Mouse (Mus musculus) c-Kit-negative CD71-positive TER-119-positive erythroid progenitor cells, embryonic 14.5 days (primary cell): ENCODE data around the gene Olfr150.
"Not testable (repeated sequence)": the region's sequence is repeated elsewhere in the genome, so short reads cannot be mapped to it uniquely, and the experiment has no call there.

Source experiments
- DNase-seq: peaks from one replicate; pipeline ENCODE4 v3.0.0-alpha.2; 2013; ENCODE audit warnings: low read depth, low spot score

Gene Olfr150

GRCm38 (mm10) chr9:39730678-39731077 lies at the start of gene Olfr150:
Gene Olfr150, plus strand, starts transcription at chr9:39730978.
- no peak for DNase-seq

- DNase-seq: not testable (repeated sequence)
These were observed 29.7 kb upstream of the Olfr150 start for GRCm38 (mm10) chr9:39701123-39701522.

DNA sequence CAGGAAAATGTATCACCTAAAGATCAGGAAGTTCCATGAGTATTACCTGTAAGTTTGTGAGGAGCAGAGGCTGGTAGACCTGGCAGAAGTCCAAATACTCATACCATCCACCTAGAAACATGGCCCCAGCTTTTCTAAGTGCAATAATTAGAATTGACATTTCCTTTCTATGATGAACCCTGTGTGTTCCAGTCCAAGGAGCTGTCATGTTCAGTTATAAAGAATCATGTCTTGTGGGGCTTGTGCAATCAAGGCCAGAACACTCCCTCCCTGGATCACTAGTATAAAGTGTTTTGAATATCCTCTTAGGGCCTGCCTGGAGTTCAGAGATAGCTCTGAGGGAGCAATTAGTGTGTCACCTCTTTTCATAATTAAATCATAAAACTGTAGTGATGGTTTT lies 23.8 kb upstream of the Olfr150 start, which contains the start of gene Olfr149:
Olfr149 (minus strand) TSS at position 101 of the 400 bp plus-strand sequence.
- DNase-seq: no peak

DNA sequence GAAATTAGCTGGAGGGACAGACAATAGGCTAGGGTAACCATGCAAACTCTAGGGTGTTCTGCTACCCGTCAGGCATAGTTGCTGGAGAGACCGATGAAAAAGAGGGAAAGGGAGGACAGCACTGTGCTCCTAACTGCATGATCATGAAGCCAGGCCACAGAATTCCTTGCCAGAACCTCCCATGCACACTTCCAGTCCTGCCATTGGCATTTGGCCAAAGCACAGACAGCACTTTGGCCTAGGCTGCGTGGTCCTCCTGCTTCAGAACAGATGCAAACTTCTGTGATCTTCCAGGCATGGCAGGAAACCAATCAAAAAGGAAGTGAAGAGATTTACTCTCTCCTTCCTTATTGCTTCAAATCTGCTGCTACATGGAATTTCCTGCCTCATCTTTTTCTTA lies 21.8 kb upstream of the Olfr150 start:
- DNase-seq: no peak

- no peak for DNase-seq
These were observed 19.7 kb upstream of the Olfr150 start, which contains the start of gene Olfr965 for GRCm38 (mm10) chr9:39711053-39711452. Gene Olfr965, plus strand, starts transcription at chr9:39711353.

- no peak for DNase-seq
These were observed 10.0 kb downstream of the Olfr150 start for GRCm38 (mm10) chr9:39740741-39741140.

DNA sequence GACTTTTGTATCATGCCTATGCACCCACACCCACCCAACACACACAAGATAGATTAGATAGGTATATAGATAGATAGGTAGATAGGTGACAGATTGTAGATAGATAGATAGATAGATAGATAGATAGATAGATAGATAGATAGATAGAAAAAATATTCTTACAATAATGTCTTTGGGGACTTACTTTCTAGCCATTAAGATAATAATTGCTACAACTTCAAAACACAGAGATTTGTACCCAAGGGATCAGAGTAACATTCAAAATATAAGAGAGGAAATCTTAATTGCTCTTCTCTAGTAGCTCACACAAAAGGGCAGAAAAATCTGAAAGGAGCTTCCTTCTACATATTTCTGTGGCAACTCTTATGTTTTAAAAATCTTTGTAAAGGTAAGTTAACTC lies 15.2 kb downstream of the Olfr150 start, which contains the start of gene Olfr967:
Olfr967 (plus strand) TSS at position 301 of the 400 bp plus-strand sequence.
- no peak for DNase-seq

GRCm38 (mm10) chr9:39746428-39746827 lies 15.7 kb downstream of the Olfr150 start:
- DNase-seq: no peak

DNA sequence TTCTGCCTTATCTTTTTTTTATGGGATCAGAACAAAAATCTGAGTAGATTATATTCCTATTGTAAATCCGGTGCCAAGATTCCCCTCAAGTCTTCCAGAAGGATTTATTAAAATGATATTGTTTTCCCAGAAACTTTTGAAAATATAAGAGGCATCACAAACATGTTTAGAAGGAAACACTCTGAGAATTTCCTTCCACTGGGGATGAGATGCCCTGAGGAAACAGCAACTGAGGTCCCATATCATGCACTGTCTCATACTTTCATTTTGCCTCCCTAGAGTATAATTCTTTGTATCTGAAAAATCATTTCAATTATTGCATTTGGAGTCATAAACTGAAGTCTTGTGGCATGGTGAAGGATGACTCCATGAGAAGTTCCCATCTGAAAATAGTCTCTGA lies 52.4 kb downstream of the Olfr150 start, which contains the start of gene Olfr968:
Olfr968 (minus strand) TSS at position 101 of the 400 bp plus-strand sequence.
- no peak for DNase-seq
